Mouse (Mus musculus) layer of hippocampus, postnatal 10 days (tissue): ENCODE measurements around the gene Auts2. TPM values are rescaled to one million over a fixed set of nuclear protein-coding genes. Genes with fewer than 3 reads are reported as not detected.

Experiments used
- DNase-seq, 2 experiments: peaks; one replicate each; pipeline ENCODE4 v3.0.0; 2021; ENCODE audit warnings: low spot score in 2 of 2
- total RNA-seq, 2 experiments: library from RNA; stranded (reverse); gene quantifications; 2 replicates each; pipeline ENCODE4 v1.2.3; 2021

Auts2 gene
- total RNA-seq, 2 experiments from 2014 or later, result 137 to 150 TPM

GRCm38 (mm10) chr5:132458498-132458897, 84.6 kb downstream of the Auts2 start:
- DNase-seq, result no peak

GRCm38 (mm10) chr5:132452381-132452780, 90.8 kb downstream of the Auts2 start:
- DNase-seq, result peak in 1 of 2 experiments; percentile 30

- DNase-seq, result no peak
These were observed 93.1 kb downstream of the Auts2 start for GRCm38 (mm10) chr5:132450071-132450470.

GRCm38 (mm10) chr5:132448401-132449066, 94.6 kb downstream of the Auts2 start:
- no peak for DNase-seq

GRCm38 (mm10) chr5:132445213-132445954, 97.8 kb downstream of the Auts2 start:
- DNase-seq, result no peak

- DNase-seq, result no peak
These were observed 100.2 kb downstream of the Auts2 start for GRCm38 (mm10) chr5:132442948-132443347.

DNA sequence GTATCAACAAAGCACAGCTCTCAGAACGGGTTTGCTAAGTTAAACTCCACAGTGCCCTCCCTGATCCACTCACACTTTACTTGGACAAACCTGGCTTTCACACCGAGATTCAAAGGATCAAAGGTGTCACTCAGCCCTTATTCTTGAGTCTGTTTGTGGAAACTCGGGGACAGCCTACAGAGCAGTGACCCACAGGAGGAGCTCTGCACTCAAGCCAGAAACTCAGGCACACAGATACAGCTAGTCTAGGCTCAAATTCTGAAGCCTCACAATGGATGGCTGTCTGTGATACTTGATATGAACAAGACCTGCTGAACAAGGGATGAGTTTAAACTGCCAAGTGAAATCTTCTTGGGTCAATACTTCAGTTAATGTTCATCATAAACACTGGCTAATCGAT, 104.7 kb downstream of the Auts2 start:
- DNase-seq, result no peak

DNA sequence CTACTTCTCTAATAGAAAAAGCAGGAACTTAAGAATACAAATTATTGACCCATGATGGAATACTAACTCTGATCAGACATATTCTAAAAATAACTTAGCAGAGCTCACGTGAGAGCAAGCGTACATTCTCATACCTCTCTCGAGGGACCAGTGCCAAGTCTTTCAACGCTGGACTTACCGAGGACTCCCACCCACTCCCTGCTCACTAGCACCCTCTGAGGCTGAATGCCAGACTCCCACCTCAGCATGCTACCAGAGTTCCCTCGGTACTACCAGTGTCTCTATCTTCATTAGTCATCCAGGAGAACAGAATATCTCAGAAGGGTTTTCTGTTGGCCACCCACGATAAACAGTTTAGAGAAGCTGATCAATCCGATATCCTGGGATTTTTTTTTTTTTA, 105.2 kb downstream of the Auts2 start:
- DNase-seq, result no peak

GRCm38 (mm10) chr5:132437478-132437877, 105.7 kb downstream of the Auts2 start:
- no peak for DNase-seq

DNA sequence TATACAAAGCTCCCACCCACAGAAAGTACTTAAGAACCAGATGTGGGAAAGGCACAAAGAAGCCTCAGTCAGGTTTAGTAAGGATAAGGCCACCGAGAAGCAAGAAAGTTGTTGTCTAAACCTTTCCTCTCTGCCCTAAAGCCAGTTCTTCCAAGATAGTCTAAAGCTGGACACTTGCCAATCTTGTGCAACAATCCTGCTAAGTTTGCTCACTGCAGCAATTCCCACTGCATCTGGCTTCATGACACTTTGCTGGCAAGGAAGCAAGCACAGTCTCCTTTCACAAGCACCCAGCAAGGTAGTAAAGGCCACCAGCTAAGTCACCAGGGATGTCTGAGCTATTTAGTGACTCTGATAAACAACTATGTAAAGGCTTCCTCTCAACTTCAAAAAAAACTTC, 106.2 kb downstream of the Auts2 start:
- no peak for DNase-seq

GRCm38 (mm10) chr5:132436473-132436872, 106.7 kb downstream of the Auts2 start:
- no peak for DNase-seq

GRCm38 (mm10) chr5:132435401-132435800, 107.7 kb downstream of the Auts2 start:
- DNase-seq, result no peak

DNA sequence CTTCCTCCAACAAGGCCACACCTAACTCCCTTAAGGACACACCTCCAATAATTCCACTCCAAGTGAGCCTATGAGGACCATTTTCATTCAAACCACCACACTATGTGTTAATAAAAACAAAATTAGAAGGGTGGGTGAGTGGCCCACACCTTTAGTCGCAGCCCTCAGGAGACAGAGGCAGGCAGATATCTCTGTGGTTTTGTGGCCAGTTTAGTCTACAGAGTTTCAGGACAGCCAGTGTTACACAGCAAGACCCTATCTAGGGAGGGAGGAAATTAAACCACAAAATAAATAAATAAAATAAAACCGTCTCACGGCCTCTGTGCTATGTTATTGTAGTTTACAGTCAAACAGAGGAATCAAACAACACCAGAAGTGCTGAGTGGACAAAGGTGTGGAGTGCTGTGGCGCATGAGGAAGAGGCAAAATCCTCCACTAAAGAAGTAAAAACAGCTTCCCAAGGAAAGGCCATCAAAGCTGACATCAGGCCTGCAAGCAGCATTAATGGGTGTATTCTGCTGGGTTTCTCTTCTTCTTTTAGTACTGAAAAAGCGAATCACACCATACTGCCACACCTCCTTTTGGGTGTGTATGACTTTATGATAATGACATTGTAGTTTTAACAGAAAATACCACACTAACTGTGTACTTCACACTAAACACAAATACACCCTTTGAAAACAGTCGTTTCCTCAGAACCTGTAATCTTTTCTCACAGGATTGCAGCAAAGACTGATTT, 109.6 kb downstream of the Auts2 start:
- no peak for DNase-seq

DNA sequence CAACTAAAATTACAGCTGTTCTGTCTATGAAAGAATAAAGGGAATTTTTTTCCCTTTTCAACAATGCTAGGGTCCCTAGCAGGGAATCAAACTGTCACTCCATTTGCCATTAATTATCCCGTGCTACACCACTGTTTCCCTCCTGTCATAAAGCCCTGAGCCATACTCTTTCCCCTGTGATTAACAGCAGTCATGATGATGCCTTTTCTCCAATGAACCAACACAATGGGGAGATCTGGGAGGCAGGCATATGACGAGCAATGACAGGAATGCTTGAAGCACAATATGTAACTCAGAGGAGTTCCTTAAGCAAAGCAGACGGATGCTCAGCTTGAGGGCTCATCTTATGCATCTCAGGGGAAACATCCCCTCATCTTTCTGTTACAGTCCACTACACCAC, 113.8 kb downstream of the Auts2 start:
- DNase-seq, result no peak

DNA sequence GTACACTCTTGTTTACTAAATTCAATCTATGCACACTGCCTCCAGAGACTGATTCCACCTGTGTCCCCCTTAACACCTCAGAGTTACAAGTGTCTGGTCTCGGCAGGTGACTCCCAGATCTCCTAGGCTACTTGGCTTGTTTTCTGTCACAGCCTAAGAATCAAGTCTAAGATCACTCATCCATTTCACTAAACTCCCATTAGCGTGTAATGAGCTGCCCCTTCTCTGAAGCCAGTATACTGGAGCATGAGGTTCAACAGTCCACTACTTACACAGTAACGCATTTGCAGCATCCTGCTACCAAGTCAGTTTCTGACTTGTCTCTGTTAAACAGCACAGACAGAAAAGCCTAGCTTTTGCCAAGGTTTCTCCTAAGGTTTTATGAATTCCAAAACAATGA, 116.8 kb downstream of the Auts2 start:
- no peak for DNase-seq

DNA sequence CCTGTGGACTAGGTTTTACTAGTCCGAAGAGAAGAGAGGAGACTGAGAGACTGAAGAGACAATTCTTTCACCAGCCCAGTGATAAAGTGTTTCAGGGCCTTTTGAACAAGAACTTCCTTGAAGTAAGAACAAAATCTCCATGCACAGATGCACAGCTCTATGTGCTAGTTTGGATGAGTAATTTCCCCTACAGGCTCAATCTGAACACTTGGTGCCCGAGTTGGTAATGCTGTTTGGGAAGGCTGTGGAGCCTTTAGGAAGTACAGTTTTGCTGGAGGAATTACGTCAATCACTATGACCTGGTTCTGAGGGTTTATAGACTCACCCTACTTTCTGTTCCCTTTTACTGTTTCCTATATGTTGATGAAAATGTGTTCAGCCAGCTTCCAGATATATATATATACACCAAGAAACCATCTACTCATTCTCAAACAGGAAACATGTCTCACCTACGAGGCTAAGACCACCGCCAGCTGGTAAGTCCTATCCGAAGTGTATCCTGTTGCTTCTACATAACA, 117.3 kb downstream of the Auts2 start:
- no peak for DNase-seq

DNA sequence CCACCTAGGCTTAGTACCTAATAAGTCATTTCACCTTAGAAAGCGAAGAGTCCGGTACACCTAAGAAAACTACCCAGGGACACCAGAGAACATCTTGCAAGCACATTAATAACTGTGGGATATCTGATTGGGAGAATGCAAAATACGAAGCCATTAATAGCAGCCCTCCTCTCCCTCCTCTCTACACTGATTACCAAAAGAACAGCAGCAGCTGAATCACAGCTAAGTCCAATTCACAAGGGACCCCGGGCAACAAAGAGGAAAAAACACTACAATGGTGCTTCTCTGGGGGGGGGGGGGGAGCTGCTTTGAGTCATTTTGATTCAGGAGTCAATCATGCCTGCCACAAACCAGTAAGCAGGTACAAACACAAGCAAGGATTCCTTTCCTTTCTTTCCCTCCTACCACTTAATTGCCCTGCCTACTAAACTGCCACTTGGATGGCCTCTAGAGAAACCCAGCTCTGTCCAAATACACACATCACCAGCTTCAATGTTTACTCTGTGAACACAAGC, 132.7 kb downstream of the Auts2 start:
- DNase-seq, result no peak

GRCm38 (mm10) chr5:132408892-132409575, 134.1 kb downstream of the Auts2 start:
- no peak for DNase-seq

GRCm38 (mm10) chr5:132400556-132400955, 142.6 kb downstream of the Auts2 start:
- no peak for DNase-seq

GRCm38 (mm10) chr5:132399486-132399885, 143.7 kb downstream of the Auts2 start:
- DNase-seq, result no peak

DNA sequence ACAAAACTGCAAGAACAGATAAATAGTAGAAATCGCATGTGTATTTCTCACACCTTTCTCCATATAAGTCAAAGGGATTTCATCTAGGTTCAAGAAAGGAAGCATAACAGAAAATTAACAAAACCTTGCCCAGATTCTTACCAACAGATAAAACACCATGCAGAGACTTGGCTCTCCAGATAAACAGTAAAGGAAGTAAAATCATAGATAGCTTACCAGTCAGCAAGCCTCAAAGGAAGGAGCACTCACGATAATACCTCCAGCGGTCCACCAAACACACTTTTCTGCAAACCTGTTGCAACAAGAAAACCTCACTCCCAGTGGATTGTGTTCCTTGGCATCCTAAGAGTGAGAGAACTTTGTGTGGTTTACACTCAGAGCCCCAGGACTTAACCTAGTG, 147.2 kb downstream of the Auts2 start:
- DNase-seq, result no peak
